Mouse (Mus musculus): ENCODE data around the gene Nr4a3. TPM values are rescaled to one million over a fixed set of nuclear protein-coding genes. Genes with fewer than 3 reads are reported as not detected.

Gene Nr4a3
- polyA plus RNA-seq, 1 experiment from 2014 or later: 0.49 TPM

GRCm38 (mm10) chr4:48079285-48080039, 34.5 kb downstream of the Nr4a3 start:
- H3K36me3 ChIP-seq: no peaks in the 10 kb centered on the region
- H3K4me1 ChIP-seq: 0 out of 2 replicates have a peak, but pooled peaks cover 9% of the 10 kb centered on the region
- H3K9me3 ChIP-seq (replicated peaks): no peaks in the 10 kb centered on the region
- ATAC-seq (ENCODE audit: insufficient number of reproducible peaks, low FRiP score, low TSS enrichment, low read depth): no peak
- no peak overlapping the region for H3K4me3 ChIP-seq (replicated peaks)
- H3K9ac ChIP-seq: no peak overlapping the region
- H3K27me3 ChIP-seq: no peaks in the 10 kb centered on the region
- H3K27ac ChIP-seq (replicated peaks): no peak overlapping the region
- no peak overlapping the region for H3K4me2 ChIP-seq (replicated peaks)
- 63% methylated on average over 8 of the region's 8 CpGs for WGBS

GRCm38 (mm10) chr4:48083452-48083851, 38.5 kb downstream of the Nr4a3 start:
- H3K9me3 ChIP-seq (replicated peaks): no peaks in the 10 kb centered on the region
- H3K27me3 ChIP-seq: no peaks in the 10 kb centered on the region
- 79% methylated on average over 4 of the region's 4 CpGs for WGBS
- 0 out of 2 replicates have a peak, but pooled peaks cover under 1% of the 10 kb centered on the region for H3K4me1 ChIP-seq
- no peak overlapping the region for H3K4me3 ChIP-seq (replicated peaks)
- H3K9ac ChIP-seq: no peak overlapping the region
- H3K36me3 ChIP-seq: no peaks in the 10 kb centered on the region
- H3K27ac ChIP-seq (replicated peaks): no peak overlapping the region
- H3K4me2 ChIP-seq (replicated peaks): no peak overlapping the region
- ATAC-seq (ENCODE audit: insufficient number of reproducible peaks, low FRiP score, low TSS enrichment, low read depth): no peak

- no peaks in the 10 kb centered on the region for H3K4me1 ChIP-seq
- ATAC-seq (ENCODE audit: insufficient number of reproducible peaks, low FRiP score, low TSS enrichment, low read depth): no peak
- H3K4me3 ChIP-seq (replicated peaks): no peak overlapping the region
- no peaks in the 10 kb centered on the region for H3K27me3 ChIP-seq
- no peaks in the 10 kb centered on the region for H3K36me3 ChIP-seq
- H3K4me2 ChIP-seq (replicated peaks): no peak overlapping the region
- H3K9ac ChIP-seq: no peak overlapping the region
- H3K27ac ChIP-seq (replicated peaks): no peak overlapping the region
- no peaks in the 10 kb centered on the region for H3K9me3 ChIP-seq (replicated peaks)
- WGBS: 64% methylated on average over 6 of the region's 6 CpGs
Observed at GRCm38 (mm10) chr4:48086609-48087008, 41.7 kb downstream of the Nr4a3 start.

GRCm38 (mm10) chr4:48087497-48087896, 42.5 kb downstream of the Nr4a3 start:
- ATAC-seq (ENCODE audit: insufficient number of reproducible peaks, low FRiP score, low TSS enrichment, low read depth): no peak
- Histone ChIP-seq H3K4me1 (no peaks in the 10 kb centered on the region), H3K36me3 (no peaks in the 10 kb centered on the region), H3K9ac (no peak overlapping the region), H3K27me3 (no peaks in the 10 kb centered on the region), H3K27ac (replicated peaks) (no peak overlapping the region), H3K9me3 (replicated peaks) (no peaks in the 10 kb centered on the region), H3K4me3 (replicated peaks) (no peak overlapping the region), H3K4me2 (replicated peaks) (no peak overlapping the region)
- 78% methylated on average over 6 of the region's 6 CpGs for WGBS

- WGBS: 74% methylated on average over 3 of the region's 3 CpGs
- no peak overlapping the region for H3K9ac ChIP-seq
- no peaks in the 10 kb centered on the region for H3K36me3 ChIP-seq
- no peak overlapping the region for H3K4me3 ChIP-seq (replicated peaks)
- no peak overlapping the region for H3K27ac ChIP-seq (replicated peaks)
- no peaks in the 10 kb centered on the region for H3K9me3 ChIP-seq (replicated peaks)
- ATAC-seq (ENCODE audit: insufficient number of reproducible peaks, low FRiP score, low TSS enrichment, low read depth): no peak
- 0 out of 2 replicates have a peak, but pooled peaks cover 4% of the 10 kb centered on the region for H3K27me3 ChIP-seq
- no peaks in the 10 kb centered on the region for H3K4me1 ChIP-seq
- no peak overlapping the region for H3K4me2 ChIP-seq (replicated peaks)
Observed at GRCm38 (mm10) chr4:48093221-48093620, 48.3 kb downstream of the Nr4a3 start.

- Histone ChIP-seq H3K4me3 (replicated peaks) (no peak overlapping the region), H3K9me3 (replicated peaks) (no peaks in the 10 kb centered on the region), H3K36me3 (no peaks in the 10 kb centered on the region), H3K27ac (replicated peaks) (no peak overlapping the region), H3K9ac (no peak overlapping the region), H3K4me1 (no peaks in the 10 kb centered on the region), H3K4me2 (replicated peaks) (no peak overlapping the region), H3K27me3 (0 out of 2 replicates have a peak, but pooled peaks cover 4% of the 10 kb centered on the region)
- no peak for ATAC-seq (ENCODE audit: insufficient number of reproducible peaks, low FRiP score, low TSS enrichment, low read depth)
- 77% methylated on average over 8 of the region's 8 CpGs for WGBS
Observed at GRCm38 (mm10) chr4:48100217-48100616, 55.3 kb downstream of the Nr4a3 start.

GRCm38 (mm10) chr4:48101981-48102380, 57.0 kb downstream of the Nr4a3 start:
- 67% methylated on average over 2 of the region's 2 CpGs for WGBS
- 0 out of 2 replicates have a peak, but pooled peaks cover 4% of the 10 kb centered on the region for H3K27me3 ChIP-seq
- no peaks in the 10 kb centered on the region for H3K4me1 ChIP-seq
- H3K4me2 ChIP-seq (replicated peaks): no peak overlapping the region
- ATAC-seq (ENCODE audit: insufficient number of reproducible peaks, low FRiP score, low TSS enrichment, low read depth): no peak; the same call in 1 of the 2 replicates
- H3K9me3 ChIP-seq (replicated peaks): no peaks in the 10 kb centered on the region
- no peaks in the 10 kb centered on the region for H3K36me3 ChIP-seq
- no peak overlapping the region for H3K9ac ChIP-seq
- H3K4me3 ChIP-seq (replicated peaks): no peak overlapping the region
- no peak overlapping the region for H3K27ac ChIP-seq (replicated peaks)

GRCm38 (mm10) chr4:48105387-48105786, 60.4 kb downstream of the Nr4a3 start:
- Histone ChIP-seq H3K27me3 (no peaks in the 10 kb centered on the region), H3K27ac (replicated peaks) (no peak overlapping the region), H3K36me3 (no peaks in the 10 kb centered on the region), H3K4me1 (no peaks in the 10 kb centered on the region), H3K4me2 (replicated peaks) (no peak overlapping the region), H3K9me3 (replicated peaks) (no peaks in the 10 kb centered on the region), H3K9ac (no peak overlapping the region), H3K4me3 (replicated peaks) (no peak overlapping the region)
- 37% methylated on average over 5 of the region's 5 CpGs for WGBS
- no peak for ATAC-seq (ENCODE audit: insufficient number of reproducible peaks, low FRiP score, low TSS enrichment, low read depth)

- H3K9me3 ChIP-seq (replicated peaks): no peaks in the 10 kb centered on the region
- H3K4me2 ChIP-seq (replicated peaks): no peak overlapping the region
- H3K27me3 ChIP-seq: no peaks in the 10 kb centered on the region
- H3K9ac ChIP-seq: no peak overlapping the region
- ATAC-seq (ENCODE audit: insufficient number of reproducible peaks, low FRiP score, low TSS enrichment, low read depth): no peak
- no peak overlapping the region for H3K27ac ChIP-seq (replicated peaks)
- no peaks in the 10 kb centered on the region for H3K4me1 ChIP-seq
- WGBS: 81% methylated on average over 6 of the region's 6 CpGs
- H3K36me3 ChIP-seq: no peaks in the 10 kb centered on the region
- H3K4me3 ChIP-seq (replicated peaks): no peak overlapping the region
Observed at GRCm38 (mm10) chr4:48107086-48107485, 62.1 kb downstream of the Nr4a3 start.

DNA sequence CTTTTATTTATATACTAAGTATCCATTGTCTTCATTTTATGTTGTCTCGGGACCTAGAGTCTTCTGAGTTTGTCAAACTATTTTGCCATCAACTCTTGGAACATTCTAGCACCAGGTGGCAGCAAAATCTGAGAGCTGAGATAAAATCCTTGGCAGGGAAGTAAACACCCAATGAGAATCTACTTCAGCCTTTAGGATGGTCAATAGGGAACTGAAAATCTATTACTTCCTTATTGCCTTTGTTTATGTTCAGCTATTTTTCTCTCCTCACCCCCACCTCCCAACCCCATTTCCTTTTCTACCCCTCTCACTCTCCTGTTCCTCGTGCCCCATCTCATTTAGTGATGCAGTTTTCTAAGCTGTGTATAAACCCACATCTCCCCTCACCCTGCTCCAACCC, 63.6 kb downstream of the Nr4a3 start:
- Histone ChIP-seq H3K27me3 (no peaks in the 10 kb centered on the region), H3K4me1 (no peaks in the 10 kb centered on the region), H3K9ac (no peak overlapping the region), H3K9me3 (replicated peaks) (no peaks in the 10 kb centered on the region), H3K27ac (replicated peaks) (no peak overlapping the region), H3K36me3 (no peaks in the 10 kb centered on the region), H3K4me3 (replicated peaks) (no peak overlapping the region), H3K4me2 (replicated peaks) (no peak overlapping the region)
- ATAC-seq (ENCODE audit: insufficient number of reproducible peaks, low FRiP score, low TSS enrichment, low read depth): no peak
- WGBS: 71% methylated on average over 2 of the region's 2 CpGs

- ATAC-seq (ENCODE audit: insufficient number of reproducible peaks, low FRiP score, low TSS enrichment, low read depth): no peak
- Histone ChIP-seq H3K9ac (no peak overlapping the region), H3K4me2 (replicated peaks) (no peak overlapping the region), H3K27ac (replicated peaks) (no peak overlapping the region), H3K4me1 (no peaks in the 10 kb centered on the region), H3K27me3 (no peaks in the 10 kb centered on the region), H3K36me3 (no peaks in the 10 kb centered on the region), H3K4me3 (replicated peaks) (no peak overlapping the region), H3K9me3 (replicated peaks) (no peaks in the 10 kb centered on the region)
- WGBS: 43% methylated on average over 3 of the region's 3 CpGs
Observed at GRCm38 (mm10) chr4:48110331-48110730, 65.4 kb downstream of the Nr4a3 start.

GRCm38 (mm10) chr4:48116191-48116590, 71.2 kb downstream of the Nr4a3 start:
- 63% methylated on average over 4 of the region's 4 CpGs for WGBS
- Histone ChIP-seq H3K9me3 (replicated peaks) (no peaks in the 10 kb centered on the region), H3K27ac (replicated peaks) (no peak overlapping the region), H3K4me2 (replicated peaks) (no peak overlapping the region), H3K9ac (no peak overlapping the region), H3K4me1 (no peaks in the 10 kb centered on the region), H3K27me3 (no peaks in the 10 kb centered on the region), H3K36me3 (no peaks in the 10 kb centered on the region), H3K4me3 (replicated peaks) (no peak overlapping the region)
- no peak for ATAC-seq (ENCODE audit: insufficient number of reproducible peaks, low FRiP score, low TSS enrichment, low read depth)
